Mouse (Mus musculus): ENCODE data around the gene Tmed10. TPM values are rescaled to one million over a fixed set of nuclear protein-coding genes. Genes with fewer than 3 reads are reported as not detected.

Gene Tmed10
- polyA plus RNA-seq, 1 experiment from 2014 or later, result 372 TPM

DNA sequence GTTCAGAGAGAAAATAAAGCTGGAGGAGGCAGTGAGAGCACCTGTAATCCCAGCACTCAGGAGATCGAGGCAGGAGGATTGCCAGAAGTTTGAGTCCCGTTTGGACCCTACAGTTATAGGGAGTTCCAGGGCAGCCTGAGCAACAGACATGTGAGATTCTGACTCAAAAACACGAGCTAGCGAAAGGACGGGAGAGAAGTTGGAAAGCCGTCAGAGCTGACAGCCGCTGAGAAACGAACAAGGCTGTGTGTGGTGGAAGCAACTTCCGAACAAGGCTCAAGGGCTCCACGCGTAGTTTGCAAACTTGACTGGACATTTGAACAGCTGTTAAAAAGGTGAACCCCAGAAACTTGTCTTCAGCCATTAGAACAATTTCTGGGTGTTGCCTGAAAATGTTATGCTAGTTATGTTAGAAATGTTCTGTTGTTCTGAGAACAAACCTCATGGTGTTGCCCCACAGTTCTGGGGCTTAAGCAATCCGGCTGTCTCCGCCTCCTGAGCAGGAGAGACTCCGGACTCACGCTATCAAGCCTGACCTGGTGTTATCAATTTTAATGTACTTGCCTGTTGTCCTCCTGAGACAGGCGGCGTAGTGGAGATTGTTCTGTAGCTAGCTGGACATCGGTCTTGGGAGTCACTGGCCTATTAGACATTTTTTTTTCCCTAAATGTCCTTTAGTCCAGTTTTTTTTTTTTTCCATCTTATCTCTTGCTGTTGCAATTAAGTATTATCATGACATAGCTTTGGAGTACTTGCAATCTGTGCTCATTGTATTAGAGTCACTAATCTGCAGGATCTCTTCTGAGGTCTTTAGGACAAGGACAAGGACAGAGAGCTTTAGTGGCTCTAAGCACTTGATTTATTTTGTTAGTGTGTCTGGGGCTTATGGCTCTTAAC, 22.7 kb upstream of the Tmed10 start:
- WGBS, result 73% methylated on average over 18 of the region's 18 CpGs
- Histone ChIP-seq H3K4me2 (ENCODE audit: low read depth, low read length) (no peak overlapping the region), H3K9ac (ENCODE audit: low read depth, low read length) (no peak overlapping the region), H3K4me1 (ENCODE audit: control insufficient read depth, insufficient read depth, low read length) (0 out of 2 replicates have a peak, but pooled peaks cover 3% of the 10 kb centered on the region), H3K4me3 (ENCODE audit: low read depth, low read length) (no peak overlapping the region), H3K36me3 (ENCODE audit: control insufficient read depth, insufficient read depth, low read length) (no peaks in the 10 kb centered on the region), H3K27ac (replicated peaks; ENCODE audit: low read depth, low read length) (no peak overlapping the region), H3K27me3 (replicated peaks; ENCODE audit: control insufficient read depth, insufficient read depth, low read length) (no peaks in the 10 kb centered on the region), H3K9me3 (ENCODE audit: control insufficient read depth, low read length) (no peaks in the 10 kb centered on the region)
- DNase-seq (ENCODE audit: low spot score) (no peak), ATAC-seq (ENCODE audit: low read depth) (no peak)

DNA sequence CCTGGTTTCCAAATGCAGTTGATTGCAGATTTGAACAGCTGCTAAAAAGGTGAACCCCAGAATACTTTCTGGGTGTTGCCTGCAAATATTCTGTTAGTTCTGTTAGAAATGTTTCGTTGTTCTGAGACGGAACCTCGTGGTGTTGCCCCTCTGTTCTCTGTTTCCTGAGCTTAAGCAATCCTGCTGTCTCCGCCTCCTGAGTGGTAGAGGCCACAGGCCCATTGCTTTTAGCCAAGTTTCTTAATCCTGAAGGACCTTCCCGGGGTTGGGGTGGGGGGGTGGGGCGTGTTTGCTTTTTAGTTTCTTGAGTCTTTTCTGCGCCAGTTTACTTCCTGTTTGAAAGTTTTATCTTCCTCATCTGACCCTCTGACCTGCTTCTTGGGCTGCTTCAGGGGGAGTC, 19.3 kb upstream of the Tmed10 start:
- ATAC-seq (ENCODE audit: low read depth) (no peak), DNase-seq (ENCODE audit: low spot score) (no peak)
- no peaks in the 10 kb centered on the region for H3K27me3 ChIP-seq (replicated peaks; ENCODE audit: control insufficient read depth, insufficient read depth, low read length)
- no peak overlapping the region for H3K4me2 ChIP-seq (ENCODE audit: low read depth, low read length)
- no peaks in the 10 kb centered on the region for H3K9me3 ChIP-seq (ENCODE audit: control insufficient read depth, low read length)
- 58% methylated on average over 7 of the region's 7 CpGs for WGBS
- no peaks in the 10 kb centered on the region for H3K36me3 ChIP-seq (ENCODE audit: control insufficient read depth, insufficient read depth, low read length)
- H3K4me1 ChIP-seq (ENCODE audit: control insufficient read depth, insufficient read depth, low read length), result 0 out of 2 replicates have a peak, but pooled peaks cover 3% of the 10 kb centered on the region
- H3K4me3 ChIP-seq (ENCODE audit: low read depth, low read length), result no peak overlapping the region
- no peak overlapping the region for H3K9ac ChIP-seq (ENCODE audit: low read depth, low read length)
- no peak overlapping the region for H3K27ac ChIP-seq (replicated peaks; ENCODE audit: low read depth, low read length)

DNA sequence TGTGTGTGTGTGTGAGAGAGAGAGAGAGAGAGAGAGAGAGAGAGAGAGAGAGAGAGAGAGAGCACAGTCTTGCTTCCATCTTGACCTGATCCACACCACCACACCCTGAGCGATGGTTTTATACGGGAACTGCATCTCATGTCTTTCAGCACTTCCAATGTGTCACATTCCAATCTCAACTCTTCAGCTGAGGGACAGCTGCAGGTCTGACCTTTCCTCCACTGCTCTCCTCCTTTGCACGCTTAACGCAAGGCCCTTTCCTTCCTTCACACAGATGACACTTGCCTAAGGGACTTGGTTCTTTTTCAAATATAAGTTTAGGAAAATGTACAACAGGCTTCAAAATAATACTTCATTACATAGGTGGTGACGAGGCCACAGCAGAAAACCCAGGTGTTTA, 18.9 kb upstream of the Tmed10 start:
- H3K36me3 ChIP-seq (ENCODE audit: control insufficient read depth, insufficient read depth, low read length), result no peaks in the 10 kb centered on the region
- no peaks in the 10 kb centered on the region for H3K27me3 ChIP-seq (replicated peaks; ENCODE audit: control insufficient read depth, insufficient read depth, low read length)
- WGBS, result 76% methylated on average over 5 of the region's 5 CpGs
- no peak for ATAC-seq (ENCODE audit: low read depth)
- no peak overlapping the region for H3K27ac ChIP-seq (replicated peaks; ENCODE audit: low read depth, low read length)
- no peak overlapping the region for H3K4me2 ChIP-seq (ENCODE audit: low read depth, low read length)
- no peak overlapping the region for H3K4me3 ChIP-seq (ENCODE audit: low read depth, low read length)
- no peaks in the 10 kb centered on the region for H3K9me3 ChIP-seq (ENCODE audit: control insufficient read depth, low read length)
- H3K4me1 ChIP-seq (ENCODE audit: control insufficient read depth, insufficient read depth, low read length), result 0 out of 2 replicates have a peak, but pooled peaks cover 3% of the 10 kb centered on the region
- no peak overlapping the region for H3K9ac ChIP-seq (ENCODE audit: low read depth, low read length)
- no peak for DNase-seq (ENCODE audit: low spot score)

DNA sequence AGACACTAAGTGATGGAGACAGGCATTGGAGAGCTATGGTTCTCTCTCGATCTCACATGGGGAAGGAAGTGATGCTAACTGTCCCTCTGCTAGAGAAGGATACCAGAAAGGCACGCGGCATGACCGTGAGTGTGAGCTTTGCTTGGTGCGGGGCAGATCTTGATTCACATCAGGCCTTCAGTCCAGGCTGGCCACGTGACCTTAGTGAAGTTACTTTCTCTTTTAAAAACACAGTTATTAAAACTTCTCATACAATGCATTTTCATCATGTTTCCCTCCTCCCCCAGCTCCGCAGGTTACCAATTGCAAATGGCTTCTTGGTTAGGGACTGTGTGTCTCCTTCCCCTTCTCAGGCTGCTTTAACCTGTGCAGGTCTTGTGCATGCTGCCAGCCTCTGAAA, 16.5 kb upstream of the Tmed10 start:
- H3K27ac ChIP-seq (replicated peaks; ENCODE audit: low read depth, low read length), result no peak overlapping the region
- H3K9me3 ChIP-seq (ENCODE audit: control insufficient read depth, low read length), result no peaks in the 10 kb centered on the region
- no peaks in the 10 kb centered on the region for H3K36me3 ChIP-seq (ENCODE audit: control insufficient read depth, insufficient read depth, low read length)
- 89% methylated on average over 7 of the region's 7 CpGs for WGBS
- H3K4me2 ChIP-seq (ENCODE audit: low read depth, low read length), result no peak overlapping the region
- ATAC-seq (ENCODE audit: low read depth), result no peak
- no peak for DNase-seq (ENCODE audit: low spot score)
- H3K27me3 ChIP-seq (replicated peaks; ENCODE audit: control insufficient read depth, insufficient read depth, low read length), result no peaks in the 10 kb centered on the region
- H3K4me3 ChIP-seq (ENCODE audit: low read depth, low read length), result no peak overlapping the region
- 0 out of 2 replicates have a peak, but pooled peaks cover 3% of the 10 kb centered on the region for H3K4me1 ChIP-seq (ENCODE audit: control insufficient read depth, insufficient read depth, low read length)
- H3K9ac ChIP-seq (ENCODE audit: low read depth, low read length), result no peak overlapping the region

- 76% methylated on average over 15 of the region's 15 CpGs for WGBS
- Histone ChIP-seq H3K4me1 (ENCODE audit: control insufficient read depth, insufficient read depth, low read length) (0 out of 2 replicates have a peak, but pooled peaks cover 3% of the 10 kb centered on the region), H3K9ac (ENCODE audit: low read depth, low read length) (no peak overlapping the region), H3K4me2 (ENCODE audit: low read depth, low read length) (no peak overlapping the region), H3K27ac (replicated peaks; ENCODE audit: low read depth, low read length) (no peak overlapping the region), H3K36me3 (ENCODE audit: control insufficient read depth, insufficient read depth, low read length) (no peaks in the 10 kb centered on the region), H3K9me3 (ENCODE audit: control insufficient read depth, low read length) (no peaks in the 10 kb centered on the region), H3K4me3 (ENCODE audit: low read depth, low read length) (no peak overlapping the region), H3K27me3 (replicated peaks; ENCODE audit: control insufficient read depth, insufficient read depth, low read length) (no peaks in the 10 kb centered on the region)
- DNase-seq (ENCODE audit: low spot score), result no peak
- no peak for ATAC-seq (ENCODE audit: low read depth)
Measured at GRCm38 (mm10) chr12:85389204-85390185, 14.8 kb upstream of the Tmed10 start.

DNA sequence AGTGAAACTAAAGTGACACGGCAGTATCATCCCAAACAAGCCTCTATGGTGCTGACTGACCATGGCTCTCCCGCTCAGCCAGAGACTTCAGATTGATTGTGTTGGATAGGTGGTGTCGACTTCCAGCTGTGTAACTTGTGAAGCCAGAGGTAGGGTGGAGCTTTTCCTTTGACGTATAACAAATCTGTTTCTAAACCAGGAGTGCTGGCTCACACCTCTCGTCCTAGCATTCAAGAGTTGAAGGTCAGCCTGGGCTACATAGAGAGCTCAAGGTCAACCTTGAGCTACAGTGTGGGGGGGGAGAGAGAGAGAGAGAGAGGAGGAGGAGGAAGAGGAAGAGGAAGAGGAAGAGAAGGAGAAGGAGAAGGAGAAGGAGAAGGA, 11.3 kb upstream of the Tmed10 start:
- Histone ChIP-seq H3K36me3 (ENCODE audit: control insufficient read depth, insufficient read depth, low read length) (no peaks in the 10 kb centered on the region), H3K27me3 (replicated peaks; ENCODE audit: control insufficient read depth, insufficient read depth, low read length) (no peaks in the 10 kb centered on the region), H3K9me3 (ENCODE audit: control insufficient read depth, low read length) (no peaks in the 10 kb centered on the region), H3K9ac (ENCODE audit: low read depth, low read length) (no peak overlapping the region), H3K27ac (replicated peaks; ENCODE audit: low read depth, low read length) (no peak overlapping the region), H3K4me2 (ENCODE audit: low read depth, low read length) (no peak overlapping the region), H3K4me3 (ENCODE audit: low read depth, low read length) (no peak overlapping the region), H3K4me1 (ENCODE audit: control insufficient read depth, insufficient read depth, low read length) (no peaks in the 10 kb centered on the region)
- WGBS, result 59% methylated on average over 5 of the region's 5 CpGs
- ATAC-seq (ENCODE audit: low read depth) (no peak), DNase-seq (ENCODE audit: low spot score) (no peak)

DNA sequence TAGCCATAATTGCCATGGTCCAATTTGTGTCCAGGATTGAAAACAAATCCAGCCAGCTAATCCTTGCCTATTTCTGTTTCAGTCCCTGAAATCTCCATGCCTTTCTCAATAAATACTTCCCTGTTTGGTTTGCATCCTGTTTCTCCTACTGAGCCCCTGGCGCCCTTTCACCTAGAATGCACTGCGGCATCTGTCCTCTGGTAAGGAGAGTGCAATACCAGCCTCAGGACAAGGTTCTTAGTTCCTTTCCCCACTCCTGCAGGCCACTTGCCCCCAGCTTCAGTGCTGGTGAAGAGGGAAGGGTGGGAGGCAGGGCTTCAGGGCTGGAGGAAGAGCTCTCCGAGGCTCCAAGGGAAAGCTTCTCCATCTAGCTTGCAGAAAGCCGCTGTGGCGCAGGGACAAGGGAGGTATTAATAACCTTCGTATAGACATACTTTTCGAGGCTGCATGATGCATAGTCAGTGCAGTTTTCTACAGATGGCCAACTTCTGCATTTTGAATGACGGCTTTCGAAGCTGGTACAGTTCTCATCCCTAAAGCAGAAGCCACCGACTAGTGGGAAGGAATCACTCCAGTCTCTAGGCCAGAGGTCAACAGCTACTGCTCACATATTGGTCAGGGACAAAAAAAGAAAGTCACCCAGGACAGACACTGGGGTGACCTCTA, 10.8 kb upstream of the Tmed10 start:
- Histone ChIP-seq H3K9me3 (ENCODE audit: control insufficient read depth, low read length) (no peaks in the 10 kb centered on the region), H3K36me3 (ENCODE audit: control insufficient read depth, insufficient read depth, low read length) (no peaks in the 10 kb centered on the region), H3K4me1 (ENCODE audit: control insufficient read depth, insufficient read depth, low read length) (no peaks in the 10 kb centered on the region), H3K9ac (ENCODE audit: low read depth, low read length) (no peak overlapping the region), H3K27ac (replicated peaks; ENCODE audit: low read depth, low read length) (no peak overlapping the region), H3K4me3 (ENCODE audit: low read depth, low read length) (no peak overlapping the region), H3K27me3 (replicated peaks; ENCODE audit: control insufficient read depth, insufficient read depth, low read length) (no peaks in the 10 kb centered on the region), H3K4me2 (ENCODE audit: low read depth, low read length) (no peak overlapping the region)
- ATAC-seq (ENCODE audit: low read depth) (no peak), DNase-seq (ENCODE audit: low spot score) (no peak)
- 69% methylated on average over 10 of the region's 10 CpGs for whole genome bisulfite sequencing

Measured in embryonic facial prominence, embryonic 14.5 days (tissue).